Mouse (Mus musculus): Measurements from ENCODE around the gene Dnase1l3.

- TF ChIP-seq GATA1 (IDR thresholded peaks at IDR 0.05; ENCODE audit: borderline replicate concordance, low read length) (no peak), FLI1 (IDR thresholded peaks at IDR 0.05; ENCODE audit: low read length) (no peak)
These were observed 17.6 kb upstream of the Dnase1l3 start for GRCm38 (mm10) chr14:8011938-8012337.

All from megakaryocyte, embryonic 14.5 days (primary cell).